ENCODE assay signal across 31 mouse cellular contexts in the genomic region with DNA sequence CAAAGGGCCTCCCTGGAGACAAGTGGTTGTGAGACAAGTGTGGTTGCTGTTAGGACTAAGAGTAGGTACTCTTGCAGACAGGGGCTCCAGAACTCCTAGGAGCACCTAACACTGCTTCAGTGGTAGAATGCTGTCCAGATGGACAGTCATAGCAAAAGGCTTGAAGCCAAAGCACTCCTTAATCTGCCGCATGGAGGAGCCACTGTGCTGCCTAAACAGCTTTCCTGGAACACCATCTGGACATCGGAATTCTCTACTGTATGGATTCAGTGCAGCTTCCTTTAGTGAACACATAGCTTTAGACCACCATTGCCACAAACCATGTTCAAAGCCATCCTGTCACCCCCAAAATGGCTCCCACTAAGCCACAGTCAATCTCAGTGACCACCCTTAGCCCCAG.
A peak's percentile ranks its signal among the peaks of the same experiment; 100 is the strongest.
DNase-seq lines count a peak whose midpoint lies in the region; ATAC-seq and TF ChIP-seq lines count a peak whose summit lies in the region.
"Had no signal": no experiment of that assay in that cellular context is flagged by ENCODE, and none has a peak within 500 bp of the region (broad histone marks: within the 10 kb centered on the region; RNA-seq: fewer than 3 reads in every experiment).

No protein-coding gene starts in this region.

- H3K9ac ChIP-seq in midbrain, postnatal 0 days (replicated peaks; ENCODE audit: low read length, poor library complexity, severe bottlenecking): no peak overlapping the region
- no peak overlapping the region for H3K9ac ChIP-seq in midbrain, embryonic 11.5 days (ENCODE audit: low read length)
- no peak overlapping the region for H3K9ac ChIP-seq in intestine, embryonic 15.5 days
- H3K9ac ChIP-seq: embryonic facial prominence, embryonic 13.5 days; hindbrain, embryonic 13.5 days; kidney, embryonic 15.5 days; liver, embryonic 15.5 days; lung, embryonic 14.5 days; neural tube, embryonic 12.5 days had no signal

- no peak for DNase-seq in cerebellum, postnatal 4 days (ENCODE audit: low spot score in 2 of 2)
- DNase-seq in midbrain, postnatal 0 days (ENCODE audit: low spot score): peak; percentile 35
- no peak for DNase-seq in midbrain, embryonic 11.5 days (ENCODE audit: low spot score, missing footprints)
- DNase-seq in cerebellum, postnatal 10 days: peak; percentile 54 to 57
- DNase-seq in kidney, postnatal 10 days: no peak
- DNase-seq in adrenal gland, adult 18-20 months (ENCODE audit: low spot score in 2 of 2): no peak
- DNase-seq: adrenal gland, adult 8-10 months; gastrocnemius, postnatal 14 days; heart, postnatal 36 days; kidney, adult 11 months; kidney, postnatal 36 days; layer of hippocampus, postnatal 36 days; liver; lung, embryonic 14.5 days; lung, postnatal 14 days; right cerebral cortex, adult 18-20 months; right cerebral cortex, postnatal 4 days had no signal

- 100% methylated on average over 2 of the region's 2 CpGs for WGBS in midbrain, postnatal 0 days
- WGBS in midbrain, embryonic 11.5 days: 93% methylated on average over 2 of the region's 2 CpGs
- 90% methylated on average over 2 of the region's 2 CpGs for WGBS in intestine, embryonic 15.5 days

- no peaks in the 10 kb centered on the region for H3K27me3 ChIP-seq in midbrain, postnatal 0 days (ENCODE audit: insufficient read depth, low read length)
- H3K27me3 ChIP-seq in midbrain, embryonic 11.5 days (ENCODE audit: control insufficient read depth, insufficient read depth, low read length): no peaks in the 10 kb centered on the region
- no peaks in the 10 kb centered on the region for H3K27me3 ChIP-seq in intestine, embryonic 15.5 days (replicated peaks)
- H3K27me3 ChIP-seq: embryonic facial prominence, embryonic 13.5 days; hindbrain, embryonic 13.5 days; kidney, embryonic 15.5 days; liver, embryonic 15.5 days; neural tube, embryonic 12.5 days had no signal

- no peaks in the 10 kb centered on the region for H3K4me1 ChIP-seq in midbrain, postnatal 0 days (ENCODE audit: insufficient read depth, low read length)
- no peaks in the 10 kb centered on the region for H3K4me1 ChIP-seq in midbrain, embryonic 11.5 days (ENCODE audit: control insufficient read depth, insufficient read depth, low read length)
- H3K4me1 ChIP-seq in intestine, embryonic 15.5 days (replicated peaks): no peaks in the 10 kb centered on the region
- H3K4me1 ChIP-seq: embryonic facial prominence, embryonic 13.5 days; heart, embryonic 10.5 days; hindbrain, embryonic 13.5 days; kidney, embryonic 15.5 days; liver, embryonic 15.5 days; midbrain, embryonic 10.5 days; neural tube, embryonic 12.5 days had no signal

- no peak for TF ChIP-seq CTCF in midbrain, postnatal 0 days (IDR thresholded peaks at IDR 0.05)

- ATAC-seq in cerebellum, adult (ENCODE audit: insufficient number of reproducible peaks, low FRiP score, low TSS enrichment): peak; percentile 52; the same call in 1 of the 2 replicates
- ATAC-seq in midbrain, postnatal 0 days (ENCODE audit: low FRiP score): no peak
- ATAC-seq in midbrain, embryonic 11.5 days (ENCODE audit: low FRiP score): no peak
- ATAC-seq in intestine, embryonic 15.5 days: no peak
- ATAC-seq: activated CD4-positive, CD25-positive, alpha-beta regulatory T cell, adult 4 months; forebrain, embryonic 16.5 days; midbrain, embryonic 16.5 days had no signal

- no peak overlapping the region for H3K4me3 ChIP-seq in midbrain, postnatal 0 days (ENCODE audit: low read depth, low read length)
- H3K4me3 ChIP-seq in midbrain, embryonic 11.5 days (ENCODE audit: low read depth, low read length): no peak overlapping the region
- no peak overlapping the region for H3K4me3 ChIP-seq in intestine, embryonic 15.5 days (replicated peaks)
- H3K4me3 ChIP-seq: embryonic facial prominence, embryonic 13.5 days; erythroblast, embryonic 14.5 days; heart, embryonic 10.5 days; hindbrain, embryonic 13.5 days; kidney, embryonic 15.5 days; liver, embryonic 15.5 days; midbrain, embryonic 10.5 days; myocyte; neural tube, embryonic 12.5 days had no signal

- H3K36me3 ChIP-seq in midbrain, postnatal 0 days (ENCODE audit: insufficient read depth, low read length): no peaks in the 10 kb centered on the region
- H3K36me3 ChIP-seq in midbrain, embryonic 11.5 days (ENCODE audit: control insufficient read depth, insufficient read depth, low read length): no peaks in the 10 kb centered on the region
- H3K36me3 ChIP-seq in intestine, embryonic 15.5 days: no peaks in the 10 kb centered on the region
- H3K36me3 ChIP-seq: embryonic facial prominence, embryonic 13.5 days; heart, embryonic 10.5 days; hindbrain, embryonic 13.5 days; kidney, embryonic 15.5 days; liver, embryonic 15.5 days; midbrain, embryonic 10.5 days; neural tube, embryonic 12.5 days had no signal

- H3K9me3 ChIP-seq in midbrain, postnatal 0 days (ENCODE audit: low read length): no peaks in the 10 kb centered on the region
- H3K9me3 ChIP-seq in midbrain, embryonic 11.5 days (ENCODE audit: control insufficient read depth, low read length): no peaks in the 10 kb centered on the region
- no peaks in the 10 kb centered on the region for H3K9me3 ChIP-seq in intestine, embryonic 15.5 days
- H3K9me3 ChIP-seq: embryonic facial prominence, embryonic 13.5 days; heart, embryonic 10.5 days; hindbrain, embryonic 13.5 days; kidney, embryonic 15.5 days; liver, embryonic 15.5 days; midbrain, embryonic 10.5 days; neural tube, embryonic 12.5 days had no signal

- no peak overlapping the region for H3K4me2 ChIP-seq in midbrain, postnatal 0 days (ENCODE audit: low read depth, low read length, poor library complexity, severe bottlenecking)
- H3K4me2 ChIP-seq in midbrain, embryonic 11.5 days: no peak overlapping the region
- no peak overlapping the region for H3K4me2 ChIP-seq in intestine, embryonic 15.5 days (replicated peaks)
- H3K4me2 ChIP-seq: embryonic facial prominence, embryonic 13.5 days; hindbrain, embryonic 13.5 days; kidney, embryonic 15.5 days; liver, embryonic 15.5 days; lung, embryonic 14.5 days; neural tube, embryonic 12.5 days had no signal

- no peak overlapping the region for H3K27ac ChIP-seq in midbrain, postnatal 0 days (ENCODE audit: low read depth, low read length)
- no peak overlapping the region for H3K27ac ChIP-seq in midbrain, embryonic 11.5 days (ENCODE audit: low read depth, low read length)
- no peak overlapping the region for H3K27ac ChIP-seq in intestine, embryonic 15.5 days
- H3K27ac ChIP-seq: embryonic facial prominence, embryonic 13.5 days; heart, embryonic 10.5 days; hindbrain, embryonic 13.5 days; kidney, embryonic 15.5 days; liver, embryonic 15.5 days; midbrain, embryonic 10.5 days; neural tube, embryonic 12.5 days had no signal

Comparison
In these comparisons a context has a peak if more than half of its experiments do, and no peak if none do; other contexts are left out.
1. DNase-seq: peak in midbrain, postnatal 0 days (single experiment) and cerebellum, postnatal 10 days (2 of 2); none in cerebellum, postnatal 4 days (0 of 2), midbrain, embryonic 11.5 days (single experiment), kidney, postnatal 10 days (single experiment) and adrenal gland, adult 18-20 months (0 of 2).